Mouse (Mus musculus): ENCODE measurements around the gene Chn2.

The Chn2 gene

DNA sequence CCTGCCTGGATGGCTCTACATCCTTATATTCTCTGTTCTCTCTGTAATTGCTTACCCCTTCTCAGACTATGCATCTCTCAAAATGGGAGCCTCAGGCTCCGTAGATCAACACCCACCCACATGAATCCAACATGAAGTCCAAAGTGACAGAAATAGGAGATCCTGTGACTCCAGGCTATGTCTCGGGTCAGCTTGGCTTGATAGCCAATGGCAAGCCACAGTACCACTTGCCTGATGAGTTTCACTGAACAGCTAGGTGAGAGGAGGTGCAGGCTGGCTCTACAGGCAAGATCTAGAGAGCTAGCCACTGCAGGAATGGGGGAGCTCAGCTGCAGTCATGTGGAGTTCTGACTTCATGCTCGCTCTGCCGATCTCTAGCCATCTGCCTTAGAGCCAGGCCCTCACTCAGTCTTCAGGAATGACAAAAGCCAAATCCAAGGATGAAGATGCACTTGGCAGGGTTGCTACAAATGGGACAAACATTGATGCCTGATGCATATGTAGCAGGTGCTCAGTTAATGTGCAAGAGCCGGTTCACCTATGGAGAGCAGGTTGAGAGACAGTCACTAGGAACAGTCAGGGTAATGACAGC is 158.6 kb downstream of the Chn2 start:
- DNase-seq (ENCODE audit: low read depth, low spot score): no peak

GRCm38 (mm10) chr6:54199516-54199915 is 160.2 kb downstream of the Chn2 start:
- no peak for DNase-seq (ENCODE audit: low read depth, low spot score)

- no peak for DNase-seq (ENCODE audit: low read depth, low spot score)
Measured at GRCm38 (mm10) chr6:54200031-54200722, 160.8 kb downstream of the Chn2 start.

- DNase-seq (ENCODE audit: low read depth, low spot score): no peak
Measured at GRCm38 (mm10) chr6:54202311-54203020, 163.1 kb downstream of the Chn2 start.

DNA sequence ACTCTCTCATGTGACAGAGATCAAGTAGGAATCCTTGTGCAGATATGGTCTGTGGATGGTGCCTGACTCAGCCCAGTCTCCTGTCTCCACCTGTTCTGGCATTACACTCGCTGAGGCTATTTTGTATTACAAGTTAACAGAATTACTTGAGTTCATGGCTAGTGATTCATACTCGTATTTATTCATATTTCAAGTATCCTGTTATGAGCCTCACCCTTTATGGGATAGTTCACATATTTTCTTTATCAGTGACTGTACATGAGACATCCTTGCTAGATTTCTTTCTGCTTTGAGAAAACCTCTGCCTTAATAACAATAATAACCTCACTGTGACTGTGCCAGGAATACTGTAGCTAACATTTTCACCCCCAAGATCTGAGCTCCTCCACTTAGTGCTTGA is 164.0 kb downstream of the Chn2 start:
- no peak for DNase-seq (ENCODE audit: low read depth, low spot score)

DNA sequence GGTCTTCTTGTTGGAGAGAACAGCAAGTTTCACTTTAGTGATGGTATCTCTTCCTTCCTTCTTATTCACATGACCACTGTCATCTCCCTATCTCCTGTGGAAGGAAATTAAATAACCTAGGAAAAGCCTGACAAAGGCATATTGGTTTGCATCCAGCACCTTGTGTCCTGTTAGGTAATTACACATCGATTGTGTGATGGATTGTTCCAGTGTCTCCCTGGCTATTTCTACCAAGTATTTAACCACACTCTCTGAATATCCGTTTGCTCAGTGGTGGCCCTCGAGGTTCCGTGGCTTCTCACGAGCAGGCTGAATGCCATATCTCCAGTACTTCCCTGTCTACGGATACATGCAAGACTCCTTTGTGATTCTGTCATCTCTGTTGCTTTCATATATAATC is 164.6 kb downstream of the Chn2 start:
- DNase-seq (ENCODE audit: low read depth, low spot score): no peak

- DNase-seq (ENCODE audit: low read depth, low spot score): peak; percentile 12
Measured at GRCm38 (mm10) chr6:54204931-54205330, 165.6 kb downstream of the Chn2 start.

DNA sequence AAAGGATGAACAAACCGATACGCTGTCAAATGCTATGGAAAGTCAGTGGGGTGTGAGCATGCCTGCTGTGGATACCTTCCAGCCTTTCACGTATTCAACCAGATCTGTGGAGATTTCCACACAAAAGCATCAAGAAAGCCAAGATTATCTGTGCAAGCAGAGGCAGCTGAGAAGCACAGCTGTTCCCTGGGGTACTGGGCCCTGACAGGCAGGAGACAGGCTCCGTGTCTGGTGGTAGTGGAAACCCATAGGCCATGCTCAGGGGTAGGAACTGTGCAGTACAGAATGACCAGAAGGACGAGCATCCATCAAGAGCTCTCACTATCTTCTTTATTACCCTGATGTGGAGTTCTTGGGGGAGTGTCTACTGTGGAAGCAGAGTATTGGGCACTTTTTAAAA is 166.1 kb downstream of the Chn2 start:
- DNase-seq (ENCODE audit: low read depth, low spot score): no peak

DNA sequence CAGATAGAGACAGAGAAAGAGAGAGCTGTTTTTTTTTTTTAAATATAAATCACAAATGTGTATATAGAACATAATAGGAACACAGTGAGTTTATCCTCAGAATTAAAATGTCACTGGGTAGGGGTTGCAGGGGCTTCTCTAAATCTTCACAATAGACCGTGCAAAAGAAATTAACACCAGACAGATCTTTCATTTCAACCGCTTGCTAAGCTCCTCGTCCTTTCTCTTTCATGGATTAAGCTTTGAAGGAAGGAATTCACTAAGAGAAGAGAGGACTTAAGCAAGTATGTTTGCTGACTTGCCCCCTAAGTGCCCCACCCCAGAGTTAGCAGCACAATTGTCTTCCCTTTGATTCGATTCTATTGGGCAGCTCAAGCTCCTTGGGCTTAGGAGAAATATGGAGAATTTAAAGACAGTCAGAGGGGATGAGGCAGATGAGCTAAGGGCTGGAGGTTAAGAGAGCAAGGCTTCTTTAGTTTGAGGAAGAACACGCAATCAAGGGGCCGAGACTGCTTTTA is 166.9 kb downstream of the Chn2 start:
- no peak for DNase-seq (ENCODE audit: low read depth, low spot score)

DNA sequence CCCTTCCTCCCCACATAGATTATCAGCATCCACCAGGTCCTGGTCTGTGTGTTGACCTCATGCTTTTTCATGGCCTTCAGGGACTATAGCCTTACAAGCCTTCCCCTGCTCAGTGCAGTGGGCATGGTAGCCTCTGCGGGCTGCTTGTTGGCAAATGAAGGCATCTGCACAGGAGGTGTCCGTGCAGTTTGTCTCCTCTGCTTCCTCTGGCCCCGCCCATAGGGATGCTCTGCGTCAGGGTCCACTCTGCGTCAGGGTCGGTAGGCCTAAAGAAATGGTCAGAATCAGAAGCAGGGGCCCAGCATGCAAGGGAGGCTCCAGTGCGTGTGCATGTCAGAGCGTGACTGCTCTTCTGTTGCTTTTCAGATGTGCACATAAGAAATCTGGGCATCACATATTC is 169.4 kb downstream of the Chn2 start:
- DNase-seq (ENCODE audit: low read depth, low spot score): no peak

DNA sequence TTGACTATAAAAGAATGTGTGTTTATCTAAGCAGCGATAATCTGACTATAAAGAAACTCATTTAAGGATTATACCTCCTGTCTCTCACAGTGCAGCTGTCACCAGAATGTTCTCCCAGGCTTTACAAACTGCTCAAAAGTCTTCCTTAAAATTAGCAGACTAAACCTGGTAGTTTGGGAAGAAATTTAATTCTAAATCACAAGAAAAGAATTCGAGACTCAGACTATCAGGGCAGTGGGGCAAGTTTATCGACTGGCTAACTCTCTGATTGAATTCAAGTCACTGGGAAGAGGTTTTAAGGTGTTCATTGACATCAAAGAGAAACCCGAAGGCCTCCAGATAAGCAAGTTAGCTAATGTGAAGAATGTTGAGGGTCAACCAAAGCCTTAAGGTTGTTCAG is 171.6 kb downstream of the Chn2 start:
- DNase-seq (ENCODE audit: low read depth, low spot score): no peak

DNA sequence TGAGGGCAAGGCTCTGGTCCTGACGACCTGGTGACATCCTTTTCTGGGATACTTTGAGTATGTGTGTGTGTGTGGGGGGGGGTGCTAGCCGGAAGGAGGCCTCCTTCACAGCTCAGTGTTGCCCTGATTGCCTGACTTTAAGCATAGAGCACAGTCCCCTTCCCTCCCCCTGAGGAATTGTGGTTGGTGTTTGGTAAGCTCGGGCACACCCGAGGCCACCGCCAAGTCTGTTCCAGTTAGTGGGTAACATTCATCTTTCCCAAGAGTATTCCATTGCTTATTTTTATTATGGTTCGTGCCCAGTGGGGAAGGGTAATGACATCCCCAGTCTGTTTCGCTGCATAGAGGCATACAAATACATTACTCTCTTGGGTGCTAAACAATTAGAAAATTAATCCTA is 172.6 kb downstream of the Chn2 start:
- DNase-seq (ENCODE audit: low read depth, low spot score): no peak

GRCm38 (mm10) chr6:54213743-54214142 is 174.4 kb downstream of the Chn2 start:
- DNase-seq (ENCODE audit: low read depth, low spot score): no peak

DNA sequence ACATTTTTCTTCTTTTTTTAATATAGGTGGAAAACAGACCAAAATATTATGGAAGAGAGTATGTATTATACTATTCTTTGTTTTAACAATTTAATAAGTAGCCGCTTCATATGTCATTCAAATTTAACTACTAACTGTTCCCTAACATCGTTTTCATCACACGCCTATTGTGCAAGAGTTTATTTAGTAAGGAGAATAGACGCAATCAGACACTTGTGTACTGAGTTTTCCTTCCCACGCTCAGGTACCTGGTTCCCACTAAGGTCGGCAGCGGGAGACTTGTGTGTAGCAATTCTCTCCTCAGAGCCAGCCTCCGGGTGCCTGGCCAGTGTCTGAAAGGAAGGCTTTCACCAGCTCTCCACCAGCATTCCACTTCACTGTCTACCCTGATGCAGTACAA is 176.3 kb downstream of the Chn2 start:
- DNase-seq (ENCODE audit: low read depth, low spot score): no peak

- DNase-seq (ENCODE audit: low read depth, low spot score): peak; percentile 18
Measured at GRCm38 (mm10) chr6:54216512-54216911, 177.2 kb downstream of the Chn2 start.

GRCm38 (mm10) chr6:54220124-54220523 is 180.8 kb downstream of the Chn2 start:
- no peak for DNase-seq (ENCODE audit: low read depth, low spot score)

GRCm38 (mm10) chr6:54223529-54223928 is 184.2 kb downstream of the Chn2 start:
- no peak for DNase-seq (ENCODE audit: low read depth, low spot score)

GRCm38 (mm10) chr6:54224325-54224724 is 185.0 kb downstream of the Chn2 start:
- no peak for DNase-seq (ENCODE audit: low read depth, low spot score)

DNA sequence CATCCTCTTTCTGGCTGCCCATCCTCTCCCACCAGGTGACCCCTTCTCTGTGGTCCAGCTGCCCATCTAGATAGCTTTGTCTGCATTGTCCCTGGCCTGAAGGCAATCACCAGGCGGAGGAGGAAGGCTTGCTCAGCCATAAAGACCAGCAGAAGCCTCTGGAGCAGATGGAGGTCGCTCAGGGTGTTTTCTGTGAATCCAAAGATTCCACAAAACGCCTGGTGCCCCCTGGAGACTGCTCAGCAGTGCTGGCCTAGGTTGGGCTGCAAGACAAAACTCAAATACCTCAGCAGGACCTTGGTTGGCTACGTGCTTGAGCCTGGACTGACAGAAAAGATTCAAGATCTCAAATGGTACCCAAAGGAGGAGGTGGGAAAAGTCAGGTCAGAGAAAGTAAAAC is 186.0 kb downstream of the Chn2 start:
- no peak for DNase-seq (ENCODE audit: low read depth, low spot score)

- no peak for DNase-seq (ENCODE audit: low read depth, low spot score)
Measured at GRCm38 (mm10) chr6:54227061-54227460, 187.7 kb downstream of the Chn2 start.

- DNase-seq (ENCODE audit: low read depth, low spot score): no peak
Measured at GRCm38 (mm10) chr6:54228421-54228820, 189.1 kb downstream of the Chn2 start.

GRCm38 (mm10) chr6:54228874-54229273 is 189.5 kb downstream of the Chn2 start:
- peak; percentile 78 for DNase-seq (ENCODE audit: low read depth, low spot score)

Measured in CD4-positive, CD25-positive, alpha-beta regulatory T cell, adult 2 months (primary cell).